Mouse (Mus musculus): ENCODE measurements around the gene Zfp992.
"Not testable (repeated sequence)": the region's sequence is repeated elsewhere in the genome, so short reads cannot be mapped to it uniquely, and the experiment has no call there.

DNA sequence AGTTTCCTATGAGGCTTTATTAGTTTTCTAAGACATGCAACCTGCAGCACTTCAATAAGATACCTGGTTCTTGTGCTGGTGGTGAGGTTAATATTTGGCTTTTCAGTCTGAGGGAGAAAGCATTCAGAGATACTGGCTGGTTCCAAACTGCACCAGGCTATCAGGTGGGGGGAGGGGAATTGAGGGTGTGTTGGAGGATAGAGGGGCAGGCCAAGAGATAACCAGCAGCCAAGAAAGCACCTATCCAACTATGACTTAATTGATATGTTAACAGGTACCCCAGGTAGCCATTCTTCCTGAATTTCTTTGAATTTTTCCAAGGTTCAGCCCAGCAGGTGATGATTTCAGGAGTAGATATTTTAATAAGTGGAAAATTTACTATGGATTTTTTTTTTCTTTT is 63.0 kb downstream of the Zfp992 start:
- TF ChIP-seq GATA1 (IDR thresholded peaks at IDR 0.05; ENCODE audit: borderline replicate concordance, low read length); FLI1 (IDR thresholded peaks at IDR 0.05; ENCODE audit: low read length): not testable (repeated sequence)

All from megakaryocyte, embryonic 14.5 days (primary cell).